Mouse (Mus musculus): Measurements from ENCODE around the gene Usp36. TPM values are rescaled to one million over a fixed set of nuclear protein-coding genes. Genes with fewer than 3 reads are reported as not detected.
A peak's percentile ranks its signal among the peaks of the same experiment; 100 is the strongest.

Gene Usp36
- polyA plus RNA-seq, 1 experiment from 2014 or later, result 18.0 TPM

- peaks cover 16% of the 10 kb centered on the region; the same call in 1 of the 2 replicates for H3K4me1 ChIP-seq (ENCODE audit: control insufficient read depth, insufficient read depth, low read length)
- H3K9me3 ChIP-seq (replicated peaks; ENCODE audit: control insufficient read depth, low read length), result no peaks in the 10 kb centered on the region
- 0 out of 2 replicates have a peak overlapping the region, but pooled peaks have one; percentile 9 for H3K9ac ChIP-seq (ENCODE audit: low read length)
- H3K27ac ChIP-seq (ENCODE audit: low read length), result peak overlapping the region; percentile 41
- no peak overlapping the region for H3K4me2 ChIP-seq (ENCODE audit: low read depth, low read length)
- WGBS, result 59% methylated on average over 24 of the region's 24 CpGs
- no peaks in the 10 kb centered on the region for H3K36me3 ChIP-seq (ENCODE audit: control insufficient read depth, insufficient read depth, low read length)
- no peaks in the 10 kb centered on the region for H3K27me3 ChIP-seq (ENCODE audit: control insufficient read depth, insufficient read depth, low read length)
- peak; percentile 71 for ATAC-seq (ENCODE audit: insufficient read depth, low FRiP score)
- no peak overlapping the region for H3K4me3 ChIP-seq (replicated peaks; ENCODE audit: low read length)
Measured at GRCm38 (mm10) chr11:118326991-118327971, 37.2 kb upstream of the Usp36 start.

GRCm38 (mm10) chr11:118326491-118326890 lies 36.4 kb upstream of the Usp36 start:
- H3K27ac ChIP-seq (ENCODE audit: low read length), result no peak overlapping the region; the same call in 1 of the 2 replicates
- ATAC-seq (ENCODE audit: insufficient read depth, low FRiP score), result no peak

GRCm38 (mm10) chr11:118324541-118324940 lies 34.5 kb upstream of the Usp36 start:
- H3K27ac ChIP-seq (ENCODE audit: low read length), result no peak overlapping the region
- ATAC-seq (ENCODE audit: insufficient read depth, low FRiP score), result no peak
- H3K9me3 ChIP-seq (replicated peaks; ENCODE audit: control insufficient read depth, low read length), result no peaks in the 10 kb centered on the region
- no peak overlapping the region for H3K9ac ChIP-seq (ENCODE audit: low read length)
- no peaks in the 10 kb centered on the region for H3K27me3 ChIP-seq (ENCODE audit: control insufficient read depth, insufficient read depth, low read length)
- H3K4me3 ChIP-seq (replicated peaks; ENCODE audit: low read length), result no peak overlapping the region
- H3K36me3 ChIP-seq (ENCODE audit: control insufficient read depth, insufficient read depth, low read length), result peaks cover 3% of the 10 kb centered on the region; the same call in 1 of the 2 replicates
- H3K4me2 ChIP-seq (ENCODE audit: low read depth, low read length), result no peak overlapping the region
- peaks cover 16% of the 10 kb centered on the region; the same call in 1 of the 2 replicates for H3K4me1 ChIP-seq (ENCODE audit: control insufficient read depth, insufficient read depth, low read length)
- WGBS, result 68% methylated on average over 5 of the region's 5 CpGs

More at GRCm38 (mm10) chr11:118326491-118326890, 36.4 kb upstream of the Usp36 start:
- Histone ChIP-seq H3K9ac (ENCODE audit: low read length) (no peak overlapping the region), H3K27me3 (ENCODE audit: control insufficient read depth, insufficient read depth, low read length) (no peaks in the 10 kb centered on the region), H3K36me3 (ENCODE audit: control insufficient read depth, insufficient read depth, low read length) (no peaks in the 10 kb centered on the region), H3K4me2 (ENCODE audit: low read depth, low read length) (no peak overlapping the region), H3K4me1 (ENCODE audit: control insufficient read depth, insufficient read depth, low read length) (peaks cover 16% of the 10 kb centered on the region; the same call in 1 of the 2 replicates), H3K4me3 (replicated peaks; ENCODE audit: low read length) (no peak overlapping the region), H3K9me3 (replicated peaks; ENCODE audit: control insufficient read depth, low read length) (no peaks in the 10 kb centered on the region)
- WGBS, result 83% methylated on average over 4 of the region's 4 CpGs

GRCm38 (mm10) chr11:118323974-118324373 lies 33.9 kb upstream of the Usp36 start:
- Histone ChIP-seq H3K4me2 (ENCODE audit: low read depth, low read length) (no peak overlapping the region), H3K27me3 (ENCODE audit: control insufficient read depth, insufficient read depth, low read length) (no peaks in the 10 kb centered on the region), H3K9ac (ENCODE audit: low read length) (no peak overlapping the region), H3K4me1 (ENCODE audit: control insufficient read depth, insufficient read depth, low read length) (peaks cover 16% of the 10 kb centered on the region; the same call in 1 of the 2 replicates), H3K36me3 (ENCODE audit: control insufficient read depth, insufficient read depth, low read length) (peaks cover 7% of the 10 kb centered on the region; the same call in 1 of the 2 replicates), H3K9me3 (replicated peaks; ENCODE audit: control insufficient read depth, low read length) (no peaks in the 10 kb centered on the region), H3K27ac (ENCODE audit: low read length) (no peak overlapping the region), H3K4me3 (replicated peaks; ENCODE audit: low read length) (no peak overlapping the region)
- ATAC-seq (ENCODE audit: insufficient read depth, low FRiP score), result no peak
- 73% methylated on average over 5 of the region's 5 CpGs for WGBS

GRCm38 (mm10) chr11:118322647-118323046 lies 32.6 kb upstream of the Usp36 start:
- 57% methylated on average over 3 of the region's 3 CpGs for WGBS
- Histone ChIP-seq H3K4me1 (ENCODE audit: control insufficient read depth, insufficient read depth, low read length) (peaks cover 9% of the 10 kb centered on the region; the same call in 1 of the 2 replicates), H3K27me3 (ENCODE audit: control insufficient read depth, insufficient read depth, low read length) (no peaks in the 10 kb centered on the region), H3K36me3 (ENCODE audit: control insufficient read depth, insufficient read depth, low read length) (peaks cover 7% of the 10 kb centered on the region; the same call in 1 of the 2 replicates), H3K27ac (ENCODE audit: low read length) (no peak overlapping the region), H3K4me3 (replicated peaks; ENCODE audit: low read length) (no peak overlapping the region), H3K9me3 (replicated peaks; ENCODE audit: control insufficient read depth, low read length) (no peaks in the 10 kb centered on the region), H3K4me2 (ENCODE audit: low read depth, low read length) (no peak overlapping the region), H3K9ac (ENCODE audit: low read length) (no peak overlapping the region)
- ATAC-seq (ENCODE audit: insufficient read depth, low FRiP score), result no peak

- Histone ChIP-seq H3K9me3 (replicated peaks; ENCODE audit: control insufficient read depth, low read length) (no peaks in the 10 kb centered on the region), H3K27me3 (ENCODE audit: control insufficient read depth, insufficient read depth, low read length) (no peaks in the 10 kb centered on the region), H3K36me3 (ENCODE audit: control insufficient read depth, insufficient read depth, low read length) (peaks cover 7% of the 10 kb centered on the region; the same call in 1 of the 2 replicates), H3K4me3 (replicated peaks; ENCODE audit: low read length) (no peak overlapping the region), H3K4me1 (ENCODE audit: control insufficient read depth, insufficient read depth, low read length) (peaks cover 2% of the 10 kb centered on the region; the same call in 1 of the 2 replicates), H3K4me2 (ENCODE audit: low read depth, low read length) (no peak overlapping the region), H3K9ac (ENCODE audit: low read length) (no peak overlapping the region), H3K27ac (ENCODE audit: low read length) (no peak overlapping the region)
- no peak for ATAC-seq (ENCODE audit: insufficient read depth, low FRiP score)
- WGBS, result 73% methylated on average over 4 of the region's 4 CpGs
Measured at GRCm38 (mm10) chr11:118321971-118322370, 31.9 kb upstream of the Usp36 start.

- Histone ChIP-seq H3K4me3 (replicated peaks; ENCODE audit: low read length) (no peak overlapping the region), H3K27me3 (ENCODE audit: control insufficient read depth, insufficient read depth, low read length) (no peaks in the 10 kb centered on the region), H3K4me2 (ENCODE audit: low read depth, low read length) (no peak overlapping the region), H3K9me3 (replicated peaks; ENCODE audit: control insufficient read depth, low read length) (no peaks in the 10 kb centered on the region), H3K4me1 (ENCODE audit: control insufficient read depth, insufficient read depth, low read length) (no peaks in the 10 kb centered on the region), H3K27ac (ENCODE audit: low read length) (no peak overlapping the region), H3K36me3 (ENCODE audit: control insufficient read depth, insufficient read depth, low read length) (peaks cover 7% of the 10 kb centered on the region; the same call in 1 of the 2 replicates), H3K9ac (ENCODE audit: low read length) (no peak overlapping the region)
- no peak for ATAC-seq (ENCODE audit: insufficient read depth, low FRiP score)
- 84% methylated on average over 7 of the region's 7 CpGs for WGBS
Measured at GRCm38 (mm10) chr11:118321500-118321899, 31.5 kb upstream of the Usp36 start.

GRCm38 (mm10) chr11:118318678-118319077 lies 28.6 kb upstream of the Usp36 start:
- Histone ChIP-seq H3K36me3 (ENCODE audit: control insufficient read depth, insufficient read depth, low read length) (peaks cover 7% of the 10 kb centered on the region; the same call in 1 of the 2 replicates), H3K4me3 (replicated peaks; ENCODE audit: low read length) (no peak overlapping the region), H3K9ac (ENCODE audit: low read length) (no peak overlapping the region), H3K27ac (ENCODE audit: low read length) (no peak overlapping the region), H3K4me1 (ENCODE audit: control insufficient read depth, insufficient read depth, low read length) (no peaks in the 10 kb centered on the region), H3K9me3 (replicated peaks; ENCODE audit: control insufficient read depth, low read length) (no peaks in the 10 kb centered on the region), H3K4me2 (ENCODE audit: low read depth, low read length) (no peak overlapping the region), H3K27me3 (ENCODE audit: control insufficient read depth, insufficient read depth, low read length) (no peaks in the 10 kb centered on the region)
- ATAC-seq (ENCODE audit: insufficient read depth, low FRiP score), result no peak
- WGBS, result 63% methylated on average over 5 of the region's 5 CpGs

- Histone ChIP-seq H3K27me3 (ENCODE audit: control insufficient read depth, insufficient read depth, low read length) (no peaks in the 10 kb centered on the region), H3K36me3 (ENCODE audit: control insufficient read depth, insufficient read depth, low read length) (peaks cover 7% of the 10 kb centered on the region; the same call in 1 of the 2 replicates), H3K4me1 (ENCODE audit: control insufficient read depth, insufficient read depth, low read length) (no peaks in the 10 kb centered on the region), H3K27ac (ENCODE audit: low read length) (no peak overlapping the region), H3K9me3 (replicated peaks; ENCODE audit: control insufficient read depth, low read length) (no peaks in the 10 kb centered on the region), H3K4me3 (replicated peaks; ENCODE audit: low read length) (no peak overlapping the region), H3K9ac (ENCODE audit: low read length) (no peak overlapping the region), H3K4me2 (ENCODE audit: low read depth, low read length) (no peak overlapping the region)
- ATAC-seq (ENCODE audit: insufficient read depth, low FRiP score), result no peak
- WGBS, result 18% methylated on average over 7 of the region's 7 CpGs
Measured at GRCm38 (mm10) chr11:118317129-118317528, 27.1 kb upstream of the Usp36 start.

All from stomach, embryonic 16.5 days (tissue).